Mouse (Mus musculus) frontal cortex, postnatal 14 days (tissue): ENCODE data around the gene Slc35e3.

ENCODE experiments used
- DNase-seq, 2 experiments: peaks; one replicate each; pipeline ENCODE4 v3.0.0; 2022; ENCODE audit warnings: low spot score in 2 of 2

Slc35e3 gene

DNA sequence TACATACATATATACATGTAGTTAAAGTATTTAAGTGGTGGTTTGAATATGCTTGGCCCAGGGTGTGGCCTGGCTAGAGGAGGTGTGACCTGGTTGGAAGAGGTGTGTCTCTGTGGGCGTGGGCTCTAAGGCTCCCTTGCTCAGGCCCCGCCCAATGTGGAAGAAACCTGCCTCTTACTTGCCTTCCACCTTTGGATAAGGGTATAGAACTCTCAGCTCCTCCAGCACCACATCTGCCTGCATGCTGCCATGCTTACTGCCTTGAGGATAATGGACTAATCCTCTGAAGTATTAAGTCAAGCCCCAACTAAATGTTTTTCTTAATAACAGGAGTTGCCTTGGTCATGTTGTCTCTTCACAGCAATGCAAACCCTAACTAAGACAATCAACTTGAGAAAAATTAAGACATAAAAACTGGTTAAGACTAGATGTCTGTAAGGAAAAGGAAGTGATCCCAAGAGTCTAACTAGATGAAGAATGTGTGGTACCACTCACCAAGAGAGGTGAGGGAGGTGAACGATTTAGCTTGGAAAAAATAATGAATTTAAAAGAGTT is 48.5 kb downstream of the Slc35e3 start:
- no peak for DNase-seq

DNA sequence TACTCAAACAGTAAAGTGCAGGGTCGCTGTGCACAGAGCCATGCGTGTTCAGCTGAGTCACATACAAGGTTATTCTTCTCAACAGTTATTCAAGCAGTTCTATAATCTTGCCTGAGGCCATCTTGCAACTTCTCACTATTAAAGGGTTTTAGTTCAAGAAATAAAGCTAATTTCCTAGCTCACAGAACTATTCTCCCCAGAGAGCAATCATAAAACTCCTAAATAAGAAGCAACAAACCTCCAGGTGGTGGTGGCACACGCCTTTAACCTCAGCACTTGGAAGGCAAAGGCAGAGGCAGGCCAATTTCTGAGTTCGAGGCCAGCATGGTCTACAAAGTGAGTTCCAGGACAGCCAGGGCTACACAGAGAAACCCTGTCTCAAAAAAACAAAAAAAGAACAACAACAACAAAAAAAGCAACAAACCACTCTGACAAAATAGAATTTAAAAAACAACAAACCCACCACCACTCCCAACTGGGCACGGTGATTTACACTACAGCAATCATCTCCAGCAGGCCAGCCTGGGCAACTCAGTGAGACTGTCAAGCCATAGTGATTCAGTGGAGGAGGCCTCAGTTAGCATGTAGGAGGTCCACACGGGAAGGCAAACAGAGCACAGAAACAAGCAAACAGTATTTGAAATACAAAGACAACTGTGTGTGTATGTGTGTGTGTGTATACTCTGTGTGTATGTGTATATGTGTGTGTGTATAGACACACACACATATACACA is 49.2 kb downstream of the Slc35e3 start:
- DNase-seq: no peak

DNA sequence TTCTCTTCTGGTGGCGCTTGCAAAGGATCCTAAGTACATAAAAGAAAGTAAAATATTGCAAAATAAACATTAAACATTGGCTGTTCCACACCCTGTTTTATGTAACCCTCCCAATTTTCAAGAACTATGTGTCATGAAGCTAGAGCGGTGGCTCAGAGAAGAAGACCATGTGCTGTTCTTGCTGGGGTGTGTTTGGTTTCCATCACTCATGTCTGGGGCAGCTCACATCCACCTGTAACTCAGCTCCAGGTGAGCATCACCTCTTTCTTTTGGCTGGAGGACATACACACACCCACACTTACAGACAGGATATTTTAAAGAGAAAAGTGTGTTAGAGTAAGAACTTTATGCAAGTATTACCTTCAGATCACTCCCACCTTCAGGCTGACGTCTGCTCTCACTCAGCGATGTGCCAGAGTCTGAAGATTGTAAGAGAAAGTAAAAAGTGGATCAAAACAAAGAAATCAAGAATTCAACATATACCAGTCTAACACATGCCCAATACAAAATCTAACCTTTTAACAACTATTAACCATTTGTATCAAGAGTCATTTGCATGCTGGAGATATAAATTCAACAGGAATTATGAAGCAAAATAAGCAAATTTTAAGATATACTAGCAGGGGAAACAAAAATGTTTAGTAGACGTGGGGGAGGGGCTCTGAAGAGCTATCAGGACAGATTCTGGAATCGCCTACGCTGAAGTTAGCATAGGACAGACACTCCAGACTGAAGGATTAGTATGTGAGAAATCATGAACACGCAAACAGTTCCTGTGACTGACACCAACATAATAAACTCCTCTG is 49.9 kb downstream of the Slc35e3 start:
- no peak for DNase-seq

DNA sequence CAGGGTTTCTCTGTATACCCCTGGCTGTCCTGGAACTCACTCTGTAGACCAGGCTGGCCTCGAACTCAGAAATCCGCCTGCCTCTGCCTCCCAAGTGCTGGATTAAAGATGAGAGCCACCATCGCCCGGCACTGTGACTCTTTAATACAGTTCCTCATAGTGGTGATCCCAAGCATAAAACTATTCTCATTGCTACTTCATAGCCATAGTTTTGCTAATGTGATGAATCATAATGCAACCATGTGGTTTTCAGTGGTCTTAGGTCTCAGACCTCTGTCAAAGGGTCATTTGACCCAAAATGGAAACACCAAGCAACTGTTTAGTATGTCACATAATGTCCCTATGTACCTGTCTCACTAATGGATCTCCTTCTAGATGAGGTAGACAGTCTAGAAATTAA is 50.6 kb downstream of the Slc35e3 start:
- no peak for DNase-seq

DNA sequence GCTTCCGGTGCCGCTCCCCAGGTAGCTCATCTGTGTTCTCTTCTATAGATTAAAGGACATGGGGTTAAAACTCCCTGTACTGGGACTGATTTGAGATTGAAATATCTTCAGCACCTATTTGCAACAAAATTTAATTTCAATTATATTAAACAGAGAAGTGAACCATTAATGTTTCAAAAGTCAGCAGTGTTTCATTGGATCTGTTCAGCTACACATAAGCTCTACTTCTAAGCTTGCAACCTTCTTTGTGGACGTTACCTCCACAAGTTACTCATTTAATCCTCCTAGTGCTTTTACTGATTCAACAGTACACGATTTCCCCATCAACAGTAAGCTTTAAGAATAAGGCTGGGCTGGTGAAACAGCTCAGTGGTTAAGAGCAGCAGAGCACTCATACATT is 51.1 kb downstream of the Slc35e3 start:
- DNase-seq: no peak

DNA sequence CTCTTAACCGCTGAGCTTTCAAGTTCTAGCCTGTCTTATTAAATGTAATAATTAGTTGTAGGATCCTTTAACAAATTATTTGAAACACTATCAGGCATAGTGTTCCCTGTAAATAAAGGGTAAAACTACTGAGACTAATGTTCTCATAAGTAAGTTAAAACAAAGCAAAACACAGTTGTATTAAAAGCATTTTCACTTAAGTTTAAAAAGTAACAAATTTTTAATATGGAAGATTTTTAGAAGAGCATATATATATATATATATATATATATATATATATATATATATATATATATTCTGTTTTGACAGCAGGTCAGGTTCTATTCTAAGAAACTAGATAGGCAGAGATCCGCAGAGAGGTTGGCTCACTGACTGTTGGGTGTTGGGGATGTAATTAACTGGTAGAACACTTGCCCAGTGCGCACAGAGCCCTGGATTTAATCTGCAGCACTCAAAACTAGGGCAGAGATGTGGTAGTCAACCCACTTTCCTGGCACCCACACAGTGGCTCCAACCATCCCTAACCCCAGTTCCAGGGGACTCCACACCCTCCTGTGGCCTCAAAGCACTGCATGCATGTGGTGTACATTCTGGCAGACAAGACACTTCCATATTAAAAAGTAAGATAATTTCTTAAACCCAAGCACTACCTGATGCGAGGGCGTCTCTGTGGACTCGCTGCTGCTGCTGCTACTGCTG is 51.8 kb downstream of the Slc35e3 start:
- DNase-seq: no peak

DNA sequence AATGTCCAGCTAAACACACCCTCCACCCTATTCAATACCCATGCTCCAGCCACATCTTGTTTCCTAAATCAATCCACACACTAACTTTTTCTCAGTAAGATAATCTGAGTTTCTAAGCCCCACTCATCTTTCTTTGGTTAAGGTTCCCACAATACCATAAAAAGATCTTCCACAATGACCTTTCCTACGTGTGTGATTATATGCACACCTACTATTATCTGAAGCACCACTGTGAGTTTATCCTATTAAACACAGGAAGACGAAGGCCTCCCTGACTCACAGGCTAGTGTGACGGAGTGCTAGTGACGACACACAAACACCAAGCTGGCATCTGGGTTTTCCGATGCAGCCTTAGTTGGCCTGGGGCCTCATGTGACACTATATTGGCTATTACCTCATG is 53.2 kb downstream of the Slc35e3 start:
- DNase-seq: no peak

DNA sequence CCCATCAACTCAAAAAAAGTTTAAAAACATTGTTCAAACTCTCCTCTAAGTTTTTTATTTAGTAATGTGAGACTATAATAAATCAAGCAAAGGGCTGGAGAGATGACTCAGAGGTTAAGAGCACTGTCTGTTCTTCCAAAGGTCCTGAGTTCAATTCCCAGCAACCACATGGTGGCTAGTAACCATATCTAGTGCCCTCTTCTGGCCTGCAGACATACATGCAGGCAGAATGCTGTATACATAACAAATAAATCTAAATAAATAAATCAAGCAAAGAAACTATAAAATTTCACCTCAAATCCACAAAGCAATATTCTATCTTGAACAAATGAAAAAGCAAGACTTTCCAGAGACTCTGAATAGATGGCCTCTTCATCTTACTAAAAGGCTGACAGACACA is 54.0 kb downstream of the Slc35e3 start:
- DNase-seq: no peak

DNA sequence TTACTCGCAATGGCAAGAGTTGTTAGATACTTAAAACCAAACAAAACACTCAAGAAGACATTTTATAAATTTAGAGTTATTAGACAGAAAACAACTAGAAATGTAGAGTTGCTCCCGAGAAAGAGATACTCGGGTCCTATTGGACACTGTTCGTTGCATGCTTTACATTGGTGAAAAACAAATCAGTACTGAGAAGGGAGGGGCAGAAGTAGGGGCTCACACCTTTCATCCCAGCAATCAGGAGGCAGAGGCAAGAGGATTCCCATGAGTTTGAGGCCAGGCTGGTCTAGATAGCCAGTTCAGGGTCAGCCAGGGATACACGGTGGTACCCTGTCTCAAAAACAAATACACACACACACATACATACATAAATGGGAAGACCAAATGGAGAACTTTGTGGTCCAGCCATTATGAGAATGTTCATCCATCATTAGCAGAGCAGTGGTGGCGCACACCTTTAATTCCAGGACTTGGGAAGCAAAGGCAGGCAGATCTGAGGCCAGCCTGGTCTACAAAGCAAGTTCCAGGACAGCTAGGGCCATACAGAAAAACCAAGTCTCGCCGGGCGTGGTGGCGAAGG is 54.7 kb downstream of the Slc35e3 start:
- no peak for DNase-seq

DNA sequence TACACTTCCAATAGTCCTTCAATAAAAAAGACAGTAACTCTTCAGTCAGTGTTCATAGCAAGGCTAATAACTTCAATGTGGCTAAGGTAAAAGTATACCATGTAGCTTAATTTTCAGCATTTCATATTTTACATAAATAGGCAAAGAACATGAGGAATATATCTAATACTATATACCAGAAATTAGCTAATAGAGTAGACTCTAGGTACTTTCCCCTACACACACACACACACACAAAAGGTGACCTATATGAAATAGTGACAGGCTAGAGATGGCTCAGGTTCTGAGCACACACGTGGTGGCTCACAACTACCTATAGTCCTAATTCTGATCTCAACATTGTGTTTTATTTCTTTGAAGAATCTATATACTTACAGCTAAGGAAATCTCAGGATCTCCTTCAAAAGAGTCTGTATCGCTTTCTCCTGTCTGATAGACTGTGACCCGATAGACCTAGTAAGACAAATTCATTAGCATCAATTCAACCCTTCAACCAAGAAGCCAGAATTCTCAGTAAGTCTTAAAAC is 55.3 kb downstream of the Slc35e3 start:
- no peak for DNase-seq

DNA sequence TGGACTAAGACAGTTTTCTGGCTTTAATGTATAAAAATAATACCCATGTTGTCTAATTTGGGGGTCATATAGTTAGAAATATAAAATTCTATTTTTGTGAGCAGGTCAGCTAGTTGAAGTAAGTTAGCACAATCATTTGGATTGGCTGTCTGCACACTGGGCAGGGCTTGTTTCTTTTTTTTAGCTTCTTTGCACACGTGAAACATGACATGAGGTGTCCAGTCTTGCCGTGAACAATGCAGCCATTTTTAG is 56.1 kb downstream of the Slc35e3 start:
- DNase-seq: no peak

DNA sequence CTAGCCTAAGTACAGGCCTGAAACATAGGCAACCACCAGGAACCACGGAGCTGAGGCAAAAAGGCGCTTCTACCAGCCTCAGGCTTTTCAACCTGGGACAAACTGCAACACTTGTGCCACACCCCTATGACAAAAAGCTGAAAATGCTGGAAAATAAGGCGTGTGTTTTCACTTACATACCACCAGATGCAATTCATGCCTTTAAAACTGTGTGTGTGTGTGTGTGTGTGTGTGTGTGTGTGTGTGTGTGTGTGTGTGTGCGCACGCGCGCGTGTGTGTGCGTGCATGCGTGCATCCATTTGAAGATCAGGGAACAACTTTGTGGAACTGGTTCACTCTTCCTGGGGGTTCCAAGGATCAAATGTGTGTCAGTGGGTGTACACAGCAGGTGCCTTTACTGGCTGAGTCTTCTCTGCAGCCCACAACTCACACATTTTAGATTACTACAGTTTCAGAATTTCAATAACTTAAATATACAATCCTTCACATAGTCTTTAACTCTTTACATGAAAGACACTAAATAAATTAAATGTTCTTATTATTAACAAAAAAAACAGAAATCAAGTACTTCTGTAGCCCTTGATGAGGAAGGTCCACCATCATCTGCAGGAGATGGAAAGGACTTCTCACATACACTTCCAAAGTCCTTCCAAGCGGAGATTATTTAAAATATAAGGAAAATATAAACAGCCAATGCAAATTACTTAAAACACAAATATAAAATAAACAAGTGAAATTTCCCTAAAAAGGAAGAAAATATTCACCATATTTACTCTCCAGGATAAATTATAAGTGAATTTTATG is 56.7 kb downstream of the Slc35e3 start:
- DNase-seq: no peak

DNA sequence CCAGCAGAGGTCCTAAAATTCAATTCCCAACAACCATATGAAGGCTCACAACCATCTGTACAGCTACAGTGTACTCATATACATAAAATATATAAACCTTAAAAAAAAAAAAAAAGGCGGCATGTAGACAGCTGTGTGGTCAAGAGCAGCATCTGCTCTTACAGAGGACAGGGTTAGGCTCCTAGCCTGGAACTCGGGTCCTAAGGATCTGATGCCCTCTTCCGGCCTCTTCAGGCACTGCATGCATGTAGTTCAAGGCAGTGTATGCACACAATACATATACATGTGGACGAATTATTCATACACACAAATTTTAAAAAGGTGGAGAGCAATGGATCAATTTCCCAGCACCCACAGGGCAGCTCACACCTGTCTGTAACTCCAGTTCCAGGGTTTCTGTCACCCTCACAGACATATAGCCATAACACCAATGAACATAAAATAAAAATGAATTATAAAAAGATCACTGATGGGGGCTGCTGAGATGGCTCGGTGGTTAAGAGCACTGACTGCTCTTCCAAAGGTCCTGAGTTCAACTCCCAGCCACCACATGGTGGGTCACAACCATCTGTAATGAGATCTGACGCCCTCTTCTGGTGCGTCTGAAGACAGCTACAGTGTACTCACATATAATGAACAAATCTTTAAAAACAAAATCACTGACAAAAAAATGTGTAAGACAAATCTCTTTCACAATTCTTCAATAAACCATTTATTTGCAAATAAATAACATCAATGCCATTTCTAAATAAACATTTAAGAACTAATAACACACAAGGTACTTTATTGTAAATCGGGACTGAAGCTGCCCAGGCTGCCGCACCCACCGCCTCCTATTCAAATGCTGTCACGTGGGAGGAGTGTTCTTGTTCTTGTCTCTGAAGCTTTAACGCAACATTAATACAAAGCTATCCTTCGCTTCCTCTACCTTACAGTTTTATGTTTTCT is 57.7 kb downstream of the Slc35e3 start:
- no peak for DNase-seq

DNA sequence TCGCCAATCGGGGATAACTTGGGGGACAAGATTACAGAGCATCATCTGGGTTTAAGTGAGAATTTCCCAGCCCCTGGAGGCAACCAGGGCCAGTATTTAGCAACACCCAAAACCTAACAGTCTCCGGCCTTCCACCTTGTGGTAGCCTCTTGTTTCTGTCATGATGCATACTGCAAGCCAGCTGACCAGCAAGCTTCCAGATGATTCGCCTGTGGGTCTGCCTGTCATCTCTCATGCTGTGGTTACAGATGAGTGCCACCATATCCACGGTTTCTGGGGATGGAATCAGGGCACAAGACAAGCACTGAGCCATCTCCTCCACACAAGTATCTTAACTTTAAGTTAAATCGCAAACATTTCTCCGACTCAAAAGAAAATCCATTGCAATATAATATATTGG is 58.6 kb downstream of the Slc35e3 start:
- DNase-seq: no peak

DNA sequence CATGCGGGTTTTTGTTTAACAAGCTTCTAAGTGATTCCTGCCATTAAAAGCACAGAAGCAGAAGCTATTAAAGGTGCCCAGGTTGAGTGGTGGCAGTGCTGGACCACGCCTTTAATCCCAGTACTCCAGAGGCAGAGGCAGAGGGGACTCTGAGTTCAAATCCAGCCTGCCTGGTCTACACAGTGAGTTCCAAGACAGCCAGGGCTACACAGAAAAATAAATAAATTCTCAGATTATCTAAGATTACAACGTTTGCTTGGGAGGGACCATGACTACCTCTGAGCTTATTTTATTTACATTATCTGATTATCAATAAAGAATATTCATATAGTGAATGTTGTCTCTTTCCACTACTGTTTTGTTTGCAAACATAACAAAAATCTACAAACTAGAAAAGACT is 59.1 kb downstream of the Slc35e3 start:
- no peak for DNase-seq

DNA sequence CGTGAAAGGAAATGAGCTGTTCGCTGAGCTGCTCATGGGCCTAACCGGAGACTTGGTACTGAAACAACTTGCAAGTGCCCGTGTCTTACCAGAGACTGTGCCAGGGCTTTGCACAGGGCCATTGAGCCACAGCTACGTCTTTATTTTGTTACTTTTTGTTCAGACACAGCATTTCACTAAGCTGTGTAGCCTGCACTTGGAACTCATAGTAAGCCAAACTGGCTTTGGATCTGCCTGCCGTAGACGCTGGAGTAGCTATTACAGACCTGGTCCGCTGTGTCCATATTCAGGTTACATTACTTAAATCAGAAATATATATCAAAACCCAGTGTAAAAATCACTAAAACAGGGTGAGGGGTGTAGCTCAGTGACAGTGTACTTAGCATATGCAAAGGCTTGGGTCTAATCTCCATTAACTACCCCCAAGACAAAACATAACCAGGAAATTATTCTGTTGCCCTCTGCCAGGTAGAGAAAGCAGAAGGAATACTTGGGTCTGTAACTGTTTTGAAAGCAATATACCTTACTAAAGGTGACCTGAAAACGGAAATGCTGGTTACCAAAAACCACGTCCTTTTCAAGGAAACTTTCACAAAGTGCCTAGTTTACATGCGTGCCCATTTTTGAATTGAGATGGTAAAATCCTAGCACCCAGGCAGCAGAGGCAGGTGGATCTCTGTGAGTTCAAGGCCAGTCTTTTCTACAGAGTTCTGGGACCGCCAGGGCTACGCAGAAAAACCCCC is 60.1 kb downstream of the Slc35e3 start:
- DNase-seq: no peak

DNA sequence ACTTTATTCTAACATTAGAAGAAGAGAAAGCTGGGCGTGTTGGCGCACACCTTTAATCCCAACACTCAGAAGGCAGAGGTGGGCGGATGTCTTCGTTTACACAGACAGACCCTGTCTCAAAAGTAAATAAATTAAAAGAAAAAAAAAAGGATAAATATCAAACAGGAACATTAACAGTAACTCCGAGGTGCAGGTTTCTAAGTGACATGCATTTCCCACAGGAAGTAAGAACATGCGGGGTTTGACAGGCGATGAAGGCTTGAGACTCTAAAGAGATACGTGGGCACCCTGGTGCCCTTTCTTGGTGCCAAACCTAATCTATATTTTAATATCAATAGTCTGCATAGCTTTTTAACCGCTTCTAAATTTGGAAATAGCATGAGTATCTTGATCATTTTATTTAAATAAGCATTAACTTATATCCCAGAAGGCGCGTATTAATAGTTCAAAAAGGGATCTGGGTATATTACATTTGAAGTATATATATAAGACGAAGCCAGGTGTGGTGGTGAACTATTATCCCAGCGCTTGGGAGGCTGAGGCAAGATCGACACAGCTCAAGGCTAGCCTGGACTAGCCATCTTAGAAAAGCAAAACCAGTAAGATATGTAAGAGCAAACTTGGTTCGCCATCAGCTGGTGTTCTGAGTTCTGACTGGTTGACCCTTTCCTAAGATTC is 60.9 kb downstream of the Slc35e3 start:
- DNase-seq: no peak

DNA sequence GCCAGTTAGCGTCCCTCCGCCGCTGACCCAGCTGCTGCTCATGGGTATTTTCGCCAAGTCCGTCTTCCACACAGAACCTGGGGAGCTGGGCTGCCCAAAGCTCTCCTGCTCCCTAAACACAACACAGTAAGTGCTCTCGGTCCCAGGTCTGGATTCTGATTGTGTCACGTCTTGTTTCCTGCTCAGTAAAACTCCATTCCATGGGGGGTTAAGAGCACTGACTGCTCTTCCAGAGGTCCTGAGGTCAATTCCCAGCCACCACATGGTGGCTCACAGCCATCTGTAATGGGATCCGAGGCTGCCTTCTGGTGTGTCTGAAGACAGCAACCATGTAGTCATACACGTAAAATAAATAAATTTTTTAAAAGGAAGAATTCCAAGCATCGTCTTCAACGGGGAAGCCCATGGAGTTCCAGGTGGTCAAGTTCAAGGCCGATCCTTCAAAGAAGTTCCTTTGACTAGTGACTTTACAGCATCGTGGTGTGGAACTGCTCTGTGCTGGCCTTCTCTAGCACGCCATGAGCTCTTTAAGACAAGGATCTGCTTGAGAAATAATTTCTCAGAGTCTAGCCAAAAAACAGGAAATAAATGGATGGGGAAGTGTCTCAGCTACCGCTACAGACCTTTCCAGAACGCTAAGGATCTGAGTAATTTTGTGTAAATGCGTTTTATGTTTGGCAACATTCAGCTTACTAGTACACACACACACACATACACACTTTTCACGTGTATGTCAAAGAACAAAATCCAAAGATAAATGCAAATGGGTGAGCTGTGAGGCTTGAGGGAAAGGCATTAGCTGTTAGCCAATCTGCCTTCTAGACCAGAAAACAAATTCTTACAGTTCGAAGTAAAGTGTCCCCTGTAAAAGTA is 61.6 kb downstream of the Slc35e3 start:
- no peak for DNase-seq
